Mouse (Mus musculus): Measurements from ENCODE around the gene Gm49380.

GRCm38 (mm10) chr9:44042836-44043707 lies 70.2 kb downstream of the Gm49380 start, which contains the start of gene Thy1:
- TF ChIP-seq CTCF (IDR thresholded peaks at IDR 0.05; ENCODE audit: borderline replicate concordance, extremely low read depth, insufficient read depth, insufficient read length) (no peak), POLR2A (IDR thresholded peaks at IDR 0.05; ENCODE audit: borderline replicate concordance, extremely low read depth, insufficient read depth, insufficient read length, poor library complexity, severe bottlenecking) (no peak)
